Mouse (Mus musculus) lung, adult 2 months (tissue): Measurements from ENCODE around the gene Rora.

Experiments
- CTCF ChIP-seq: fragments of 200-500 bp; IDR thresholded peaks from 2 replicates; pipeline ENCODE4 v1.5.1; 2011; ENCODE audit warnings: mild to moderate bottlenecking, low read length, control low read depth; ENCODE audit not compliant: insufficient read depth
- POLR2A ChIP-seq: fragments of 200-500 bp; IDR thresholded peaks from 2 replicates; pipeline ENCODE4 v1.6.1; 2011; ENCODE audit warnings: low read depth, mild to moderate bottlenecking, control low read depth, low read length, borderline replicate concordance; ENCODE audit errors: extremely low read depth

DNA sequence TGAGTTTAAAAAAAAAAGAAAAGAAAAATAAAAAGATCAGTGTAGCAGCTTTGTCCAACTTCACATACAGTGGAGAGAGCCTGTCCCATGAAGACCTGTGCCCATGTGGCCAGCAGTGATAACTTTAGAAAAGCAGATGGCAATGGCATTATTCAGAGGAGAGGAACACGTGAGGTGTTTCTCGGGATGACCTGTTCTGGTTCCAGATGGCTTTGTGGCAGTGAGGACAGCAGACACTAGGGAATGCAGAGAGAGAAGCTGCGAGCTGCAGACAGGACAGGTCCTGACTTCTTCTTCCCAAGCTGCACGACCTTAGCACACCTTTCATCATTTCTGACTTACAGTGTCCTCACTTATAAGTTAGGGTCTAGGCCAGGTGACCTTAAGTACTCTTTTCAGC lies 325.1 kb downstream of the Rora start:
- TF ChIP-seq CTCF (no peak), POLR2A (no peak)
